Mouse (Mus musculus) stomach, embryonic 14.5 days (tissue): ENCODE data around the gene 1700019D03Rik. TPM values are rescaled to one million over a fixed set of nuclear protein-coding genes. Genes with fewer than 3 reads are reported as not detected.

Experiments used
- polyA plus RNA-seq: library from polyadenylated mRNA; unstranded; fragments of >200 nt; fragmentation: Nextera tagmentation; extraction: Ambion mirVana; gene quantifications from 2 replicates; pipeline ENCODE4 v1.2.1, GENCODE M21; 2014

The 1700019D03Rik gene
- polyA plus RNA-seq, 1 experiment from 2014 or later: 6.2 TPM

Other genes starting within 250 kb of the 1700019D03Rik start
- 12.8 and 15.6 TPM in 2 replicates for gene Inpp1, start 202.5 kb downstream of the 1700019D03Rik start, polyA plus RNA-seq
- gene Hibch, start 175.2 kb downstream of the 1700019D03Rik start, polyA plus RNA-seq: 22.7 and 24.1 TPM in 2 replicates
- gene Mstn, start 41.5 kb upstream of the 1700019D03Rik start, polyA plus RNA-seq: 0.50 and 0.52 TPM in 2 replicates
- not detected in 2 replicates for gene 1700019A02Rik, start 167.5 kb upstream of the 1700019D03Rik start, polyA plus RNA-seq